Mouse (Mus musculus) liver, embryonic 14.5 days (tissue): ENCODE results near the gene Fubp3. TPM values are rescaled to one million over a fixed set of nuclear protein-coding genes. Genes with fewer than 3 reads are reported as not detected.
A peak's percentile ranks its signal among the peaks of the same experiment; 100 is the strongest.

Source experiments
- ATAC-seq: fragments of 200-750 bp; cut with Nextera tagmentation; 2 replicates; pipeline ENCODE4 v1.8.0; 2017; ENCODE audit warnings: moderate number of reproducible peaks, mild to moderate bottlenecking, moderate library complexity; ENCODE audit not compliant: insufficient read depth
- DNase-seq, 3 experiments: peaks; one replicate each; pipeline ENCODE4 v3.0.0-alpha.2; 2012 to 2013; ENCODE audit warnings: low read depth in 3 of 3, low spot score in 3 of 3
- H3K27ac ChIP-seq: fragments of 300-500 bp; sonication (generic); 2 replicates; pipeline ENCODE4 v1.5.1; 2014; ENCODE audit warnings: moderate library complexity, mild to moderate bottlenecking, control low read depth, inconsistent platforms
- H3K27me3 ChIP-seq: fragments of 300-500 bp; sonication (generic); 2 replicates; pipeline ENCODE4 v1.6.1; 2014; ENCODE audit warnings: mild to moderate bottlenecking, low read length, moderate library complexity; ENCODE audit not compliant: control insufficient read depth, insufficient read depth
- H3K36me3 ChIP-seq: fragments of 300-500 bp; sonication (generic); replicated peaks from 2 replicates; pipeline ENCODE4 v1.6.1; 2014; ENCODE audit warnings: low read depth; ENCODE audit not compliant: control insufficient read depth, insufficient read depth
- H3K4me1 ChIP-seq, 2 experiments: fragments of 200-500 bp in 1 of 2; fragments of 300-500 bp in 1 of 2; sonication (generic) in 1 of 2; replicated peaks; 2 replicates each; pipeline ENCODE4 v1.6.1; 2012 to 2014; ENCODE audit warnings: antibody characterized with exemption in 1 of 2, inconsistent platforms in 1 of 2, low read length in 1 of 2; ENCODE audit not compliant: control insufficient read depth in 2 of 2, insufficient read depth in 2 of 2
- H3K4me2 ChIP-seq: fragments of 300-500 bp; sonication (generic); 2 replicates; pipeline ENCODE4 v1.6.1; 2014; ENCODE audit warnings: low read depth, mild to moderate bottlenecking, control low read depth, moderate library complexity
- H3K4me3 ChIP-seq, 2 experiments: fragments of 200-500 bp in 1 of 2; fragments of 300-500 bp in 1 of 2; sonication (generic) in 1 of 2; 2 replicates each; pipeline ENCODE4 v1.5.1; 2012 to 2014; ENCODE audit warnings: low read depth in 2 of 2, low read length in 2 of 2, mild to moderate bottlenecking in 2 of 2, control low read depth in 1 of 2, inconsistent platforms in 1 of 2, moderate library complexity in 1 of 2; ENCODE audit not compliant: insufficient read depth in 1 of 2
- H3K9ac ChIP-seq: fragments of 300-500 bp; sonication (generic); replicated peaks from 2 replicates; pipeline ENCODE4 v1.6.1; 2014; ENCODE audit warnings: mild to moderate bottlenecking, control low read depth, moderate library complexity
- H3K9me3 ChIP-seq: fragments of 300-500 bp; sonication (generic); 2 replicates; pipeline ENCODE4 v1.6.1; 2016; ENCODE audit warnings: low read length, mixed read lengths; ENCODE audit not compliant: control insufficient read depth
- CTCF ChIP-seq: IDR thresholded peaks from 2 replicates; pipeline ENCODE4 v1.5.1; 2016; ENCODE audit warnings: antibody characterized with exemption, low read depth, control low read depth
- EP300 ChIP-seq: IDR thresholded peaks from 2 replicates; pipeline ENCODE4 v1.6.1; 2016; ENCODE audit warnings: antibody characterized with exemption, low read depth
- WGBS: fragments of 180-500 bp; shearing (Covaris S2); extraction: QIAGEN DNeasy Blood & Tissue Kit; methylation state at CpG from one replicate; pipeline ENCODE4 v1.1.7; 2014; ENCODE audit not compliant: insufficient replicate concordance; 5-methylcytosine and 5-hydroxymethylcytosine counted together
- polyA plus RNA-seq, 2 experiments: library from polyadenylated mRNA; depleted of rRNA in 1 of 2; stranded (reverse) in 1 of 2; unstranded in 1 of 2; fragments of >200 nt; fragmentation: Nextera tagmentation in 1 of 2; extraction: Ambion mirVana in 1 of 2; gene quantifications; 2 replicates each; pipeline versions ENCODE4 v1.2.1 to v1.2.3; 2012 to 2014

Gene Fubp3
- polyA plus RNA-seq, 2 experiments = 14.0 to 19.0 TPM

DNA sequence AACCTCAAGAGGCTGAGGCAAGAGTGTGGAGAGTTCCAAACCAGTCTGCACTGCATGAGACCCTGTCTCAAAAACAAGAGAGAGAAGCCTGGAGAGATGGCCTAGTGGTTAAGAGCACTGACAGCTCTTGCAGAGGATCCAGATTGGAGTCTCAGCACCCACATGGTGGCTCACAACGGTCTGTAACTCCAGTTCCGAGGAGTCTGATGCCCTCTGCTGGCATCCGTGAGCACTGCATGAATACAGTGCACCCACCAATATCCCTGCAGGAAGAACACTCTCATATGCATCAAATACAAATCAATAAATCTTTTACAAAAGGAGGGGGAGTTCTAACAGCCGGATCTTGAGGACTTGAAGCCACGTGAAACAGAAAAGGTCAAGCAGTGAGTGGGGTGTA is 17.8 kb upstream of the Fubp3 start:
- TF ChIP-seq CTCF = peak; percentile 67
- no peak for TF ChIP-seq EP300
- DNase-seq = no peak
- 0 out of 4 replicates have a peak, but pooled peaks cover 0 to 1% of the 10 kb centered on the region in 2 experiments for H3K4me1 ChIP-seq
- ATAC-seq = no peak
- no peak overlapping the region for H3K9ac ChIP-seq
- no peak overlapping the region for H3K27ac ChIP-seq
- no peak overlapping the region for H3K4me3 ChIP-seq
- H3K4me2 ChIP-seq = no peak overlapping the region
- WGBS = 67% methylated on average over 5 of the region's 5 CpGs
- H3K27me3 ChIP-seq = no peaks in the 10 kb centered on the region
- no peaks in the 10 kb centered on the region for H3K36me3 ChIP-seq
- H3K9me3 ChIP-seq = no peaks in the 10 kb centered on the region

DNA sequence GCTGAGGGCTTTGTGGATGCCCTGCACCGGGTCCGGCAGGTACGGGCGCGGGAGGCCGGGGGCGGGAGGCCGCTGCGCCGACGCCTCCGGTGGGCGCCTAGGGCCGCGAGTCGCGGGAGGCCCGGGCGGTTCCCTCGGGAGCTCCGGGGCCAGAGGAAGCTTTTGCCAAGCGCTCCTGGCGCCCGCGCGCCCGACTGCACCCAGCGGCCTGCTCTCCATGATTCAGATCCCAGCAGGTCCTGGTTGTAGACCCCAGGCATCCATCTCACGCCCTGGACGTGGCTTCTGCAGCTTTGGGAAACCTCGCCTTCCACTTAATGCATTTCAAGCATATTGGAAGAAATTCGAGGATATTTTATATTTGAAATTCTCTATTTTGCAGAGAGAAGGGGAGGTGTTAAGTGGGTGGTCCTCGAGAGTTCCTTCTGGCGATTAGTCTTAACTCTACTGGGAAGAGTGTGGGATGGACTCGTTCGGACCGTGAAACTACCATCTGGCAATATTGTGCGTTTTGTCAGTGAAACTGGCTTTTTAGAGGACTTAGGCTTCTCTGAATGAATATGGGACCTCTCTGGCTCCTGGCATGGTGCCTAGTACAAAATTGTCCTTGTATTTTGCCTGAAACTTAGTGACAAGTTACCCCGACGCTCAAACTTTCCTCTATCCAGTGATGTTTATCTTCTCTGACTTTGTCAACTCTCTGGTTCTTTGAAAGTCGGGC is 624 bp downstream of the Fubp3 start:
- no peak for DNase-seq

GRCm38 (mm10) chr2:31581617-31582016 is 9.2 kb downstream of the Fubp3 start:
- H3K4me1 ChIP-seq = no peaks in the 10 kb centered on the region
- TF ChIP-seq EP300 (no peak), CTCF (no peak)
- H3K9ac ChIP-seq = no peak overlapping the region
- no peak overlapping the region for H3K27ac ChIP-seq
- no peak for DNase-seq
- H3K4me3 ChIP-seq = no peak overlapping the region
- no peak for ATAC-seq
- H3K4me2 ChIP-seq = no peak overlapping the region
- WGBS = 76% methylated on average over 2 of the region's 2 CpGs
- H3K36me3 ChIP-seq = peaks cover 3% of the 10 kb centered on the region; the same call in 1 of the 2 replicates
- H3K9me3 ChIP-seq = no peaks in the 10 kb centered on the region
- no peaks in the 10 kb centered on the region for H3K27me3 ChIP-seq

More for the DNA sequence above, 624 bp downstream of the Fubp3 start:
- Histone ChIP-seq H3K4me1 (peaks cover 6 to 14% of the 10 kb centered on the region in 2 experiments; a peak in 3 of 4 replicates), H3K27me3 (no peaks in the 10 kb centered on the region), H3K4me3 (peak overlapping the region; percentile 72 to 78), H3K9me3 (no peaks in the 10 kb centered on the region), H3K36me3 (no peaks in the 10 kb centered on the region), H3K4me2 (peak overlapping the region; percentile 80), H3K9ac (peak overlapping the region; percentile 70), H3K27ac (no peak overlapping the region; the same call in 1 of the 2 replicates)
- TF ChIP-seq EP300 (no peak), CTCF (no peak)
- peak; percentile 60 for ATAC-seq
- WGBS = under 1% methylated on average over 41 of the region's 41 CpGs

- no peak for TF ChIP-seq EP300
- no peak for TF ChIP-seq CTCF
- Histone ChIP-seq H3K9me3 (no peaks in the 10 kb centered on the region), H3K4me2 (no peak overlapping the region), H3K4me3 (no peak overlapping the region), H3K27me3 (no peaks in the 10 kb centered on the region), H3K36me3 (peaks cover 9% of the 10 kb centered on the region), H3K9ac (no peak overlapping the region), H3K4me1 (no peaks in the 10 kb centered on the region; a peak in 1 of 4 replicates), H3K27ac (no peak overlapping the region)
- DNase-seq (no peak), ATAC-seq (no peak)
- 66% methylated on average over 9 of the region's 9 CpGs for WGBS
These were observed 19.5 kb downstream of the Fubp3 start for GRCm38 (mm10) chr2:31591799-31592484.

DNA sequence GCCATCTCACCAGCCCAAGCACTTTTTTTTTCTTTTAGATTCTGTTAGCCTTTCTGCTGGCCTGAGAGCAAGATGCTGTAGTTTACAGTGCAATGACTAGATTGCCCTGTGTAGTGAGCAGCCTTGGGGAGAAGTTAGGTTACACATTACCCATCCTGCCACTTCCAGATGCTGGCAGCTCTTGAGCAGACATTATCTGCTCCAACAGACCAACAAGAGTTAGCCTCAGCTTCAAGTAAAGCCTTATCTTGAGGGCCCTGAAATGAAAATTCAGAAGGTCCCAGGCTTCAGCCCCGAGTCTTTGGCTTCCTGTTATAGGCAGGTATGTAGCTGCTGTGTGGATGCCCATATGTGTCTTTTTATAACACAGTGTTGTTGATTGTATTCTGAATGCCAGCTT is 35.1 kb downstream of the Fubp3 start:
- Histone ChIP-seq H3K4me1 (peaks cover 2 to 11% of the 10 kb centered on the region in 2 experiments; a peak in 3 of 4 replicates), H3K4me3 (no peak overlapping the region), H3K36me3 (peaks cover 28% of the 10 kb centered on the region), H3K9me3 (no peaks in the 10 kb centered on the region), H3K4me2 (peak overlapping the region; percentile 2; the same call in 1 of the 2 replicates), H3K9ac (no peak overlapping the region; the same call in 1 of the 2 replicates), H3K27me3 (no peaks in the 10 kb centered on the region), H3K27ac (peak overlapping the region; percentile 24; the same call in 1 of the 2 replicates)
- DNase-seq (peak; percentile 43 to 57 (median 49)), ATAC-seq (peak; percentile 86)
- WGBS = 16% methylated on average over 1 of the region's 1 CpGs
- TF ChIP-seq CTCF = no peak
- peak; percentile 69 for TF ChIP-seq EP300
